Mouse (Mus musculus): ENCODE results near the gene Tmem167b.
"Not testable (repeated sequence)": the region's sequence is repeated elsewhere in the genome, so short reads cannot be mapped to it uniquely, and the experiment has no call there.

Tmem167b gene

DNA sequence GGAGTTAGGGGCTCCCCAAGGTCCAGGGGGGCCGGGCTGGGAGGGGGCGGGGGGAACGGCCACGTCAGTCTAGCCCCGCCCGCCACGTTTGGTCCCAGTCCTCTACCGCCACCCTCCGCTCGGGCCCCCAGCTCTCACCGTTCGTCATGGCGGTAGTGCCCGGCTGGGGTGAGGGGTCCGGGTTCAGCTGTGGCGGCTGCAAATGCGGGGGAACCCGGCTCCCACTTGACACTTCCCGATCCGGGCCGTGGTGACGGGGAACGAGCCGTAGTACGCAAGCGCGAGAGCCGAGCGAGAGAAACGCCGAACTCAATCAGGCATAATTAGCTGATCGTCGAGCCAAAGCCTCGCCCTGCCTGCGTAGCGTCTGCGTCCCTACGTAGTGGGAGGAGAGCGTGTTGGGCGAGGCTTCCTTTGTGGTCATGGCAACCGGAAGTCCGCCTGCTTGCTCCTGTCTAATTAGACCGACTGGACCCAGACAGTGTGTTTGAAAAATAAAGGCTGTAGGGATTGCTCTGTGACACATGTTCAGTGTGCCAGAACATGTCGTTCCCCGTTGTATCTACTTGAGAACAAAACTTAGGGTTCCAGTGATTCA, at the start of gene Tmem167b:
Tmem167b (minus strand) TSS at position 334 of the 598 bp plus-strand sequence.
- DNase-seq, result peak; percentile 98

DNA sequence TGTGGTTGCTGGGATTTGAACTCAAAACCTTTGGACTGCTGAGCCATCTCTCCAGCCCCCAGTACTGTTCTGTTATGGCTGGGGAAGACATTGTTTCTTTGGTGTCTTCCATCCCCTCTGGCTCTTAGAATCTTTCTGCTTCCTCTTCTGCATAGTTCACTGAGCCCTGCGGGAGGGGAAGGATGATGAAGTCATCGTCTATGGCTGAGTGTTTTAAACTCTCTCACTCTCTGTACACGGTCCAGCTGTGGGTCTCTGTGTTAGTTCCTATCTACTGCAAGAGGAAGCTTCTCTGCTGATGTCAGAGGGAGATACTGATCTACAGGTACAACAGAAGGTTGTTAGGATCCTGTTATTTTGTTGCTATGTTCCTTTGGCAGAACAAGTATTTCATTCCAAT, 46.6 kb upstream of the Tmem167b start:
- no peak for DNase-seq

DNA sequence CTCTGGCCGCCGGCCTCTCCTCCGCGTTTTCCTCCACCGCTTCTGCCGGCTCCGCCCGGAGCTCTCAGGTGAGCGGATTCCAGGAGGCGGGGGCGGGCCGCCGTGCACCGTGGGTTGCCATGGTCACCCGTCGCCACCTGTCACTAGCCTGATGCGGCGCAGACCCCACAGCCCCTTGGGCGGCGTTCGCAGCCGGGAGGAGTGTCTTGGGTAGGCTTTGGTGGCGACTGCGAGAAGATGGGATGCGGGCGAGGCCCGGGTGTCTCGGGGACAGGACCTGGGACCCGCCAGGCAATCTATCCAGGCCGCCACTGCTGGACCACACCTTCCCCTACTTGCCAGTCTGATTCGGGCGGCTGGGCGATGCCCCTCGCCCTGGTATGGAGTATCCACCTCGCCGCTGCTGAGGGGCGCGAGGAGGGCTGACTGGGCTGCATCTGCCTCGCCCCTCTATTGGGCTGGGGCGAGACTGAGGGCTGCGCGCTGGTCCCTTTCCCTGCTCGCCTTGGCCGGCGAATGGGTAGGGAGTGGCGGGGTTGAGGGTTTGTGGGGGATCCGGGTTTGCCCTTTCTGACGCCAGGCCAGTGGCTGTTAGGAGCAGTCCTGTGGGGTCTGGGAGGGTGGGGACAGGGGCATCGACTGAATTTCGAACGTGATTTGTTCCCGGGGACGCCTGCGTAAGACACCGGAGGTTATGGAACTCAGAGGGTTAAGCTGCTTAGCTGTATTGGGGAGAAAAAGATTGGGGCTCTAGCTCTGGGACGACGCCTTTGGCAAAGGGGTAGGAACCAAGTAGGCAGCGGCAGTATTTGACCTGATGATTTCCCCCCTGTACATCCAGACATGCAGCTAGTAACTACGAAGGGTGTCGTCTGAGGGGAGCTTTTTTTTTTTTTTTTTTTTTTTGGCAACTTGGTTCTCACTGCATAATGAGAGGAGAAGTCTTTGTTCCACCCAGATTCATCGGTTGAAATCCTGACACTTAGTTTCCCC, 29.6 kb upstream of the Tmem167b start:
- DNase-seq, result no peak

DNA sequence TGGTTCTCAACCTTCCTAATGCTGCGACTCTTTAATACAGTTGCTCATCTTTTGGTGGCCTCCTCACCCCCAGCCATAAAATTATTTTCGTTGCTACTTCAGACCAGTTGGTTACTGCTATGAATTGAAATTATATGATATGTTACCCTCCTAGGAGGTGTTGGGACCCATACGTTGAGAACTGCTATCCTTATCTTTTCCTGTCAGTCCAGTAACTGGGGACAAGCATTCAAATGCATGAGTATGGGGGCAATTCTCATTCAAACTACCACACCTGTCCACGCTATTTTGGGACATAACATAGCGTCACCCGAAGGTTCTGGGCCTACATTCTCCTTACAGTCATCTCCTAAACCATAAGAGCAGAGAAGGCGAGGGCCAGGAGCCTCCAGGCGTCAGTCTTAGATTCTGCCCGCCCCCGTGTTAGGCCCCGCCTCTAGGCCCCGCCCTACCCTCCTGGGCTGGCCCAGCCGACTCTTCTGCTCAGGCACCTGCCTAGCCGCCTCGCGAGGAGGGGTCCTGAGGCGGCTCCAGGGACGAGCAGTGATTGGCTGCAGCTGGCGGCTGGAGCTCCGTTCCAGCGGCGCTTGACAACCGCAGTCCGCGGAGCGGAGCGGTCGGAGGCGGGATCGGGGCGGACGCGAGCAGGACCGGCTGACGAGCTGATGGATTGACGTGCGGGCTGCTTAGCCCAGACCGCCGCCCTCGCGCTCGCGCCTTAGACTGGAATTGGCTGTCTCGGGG, 28.7 kb upstream of the Tmem167b start, which contains the start of gene Wdr47:
Wdr47 (plus strand) TSS at position 494 of the 744 bp plus-strand sequence.
- DNase-seq, result peak; percentile 96

DNA sequence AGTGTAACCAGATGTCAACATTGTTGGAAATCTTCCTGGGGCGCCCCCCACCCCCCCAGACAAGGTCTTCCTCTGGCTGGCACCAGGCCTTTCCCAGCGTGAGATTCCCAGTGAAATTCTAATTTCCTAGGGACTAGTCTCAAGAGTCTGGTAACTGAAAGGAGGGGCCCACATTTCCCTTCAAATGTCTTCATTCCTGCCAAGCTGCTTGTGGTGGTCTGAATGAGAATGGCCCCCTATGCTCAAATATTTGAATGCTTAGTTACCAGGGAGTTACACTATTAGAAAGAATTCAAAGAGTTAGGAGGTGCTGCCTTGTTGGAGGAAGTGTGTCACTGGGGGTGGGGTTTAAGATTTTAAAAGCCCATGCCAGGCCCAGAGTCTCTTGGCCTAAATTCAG, 26.2 kb upstream of the Tmem167b start:
- no peak for DNase-seq

DNA sequence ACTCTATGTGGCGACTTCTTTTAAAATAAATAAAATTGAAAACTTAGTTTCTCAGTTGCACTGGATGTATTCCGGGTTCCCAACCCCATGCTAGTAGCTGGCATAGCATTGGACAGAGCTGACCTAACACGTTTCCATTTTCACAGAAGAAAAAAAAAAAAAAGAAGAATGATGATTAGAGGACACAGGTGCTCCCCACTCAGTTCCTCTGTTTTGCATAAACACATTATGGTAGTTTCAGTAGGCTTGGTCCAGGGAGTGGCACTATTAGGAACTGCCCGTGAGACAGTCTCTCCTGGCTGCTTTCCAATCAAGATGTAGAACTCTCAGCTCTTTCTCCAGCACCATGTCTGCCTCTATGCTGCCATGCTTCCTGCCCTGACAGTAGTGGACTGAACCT, 22.3 kb upstream of the Tmem167b start:
- no peak for DNase-seq

DNA sequence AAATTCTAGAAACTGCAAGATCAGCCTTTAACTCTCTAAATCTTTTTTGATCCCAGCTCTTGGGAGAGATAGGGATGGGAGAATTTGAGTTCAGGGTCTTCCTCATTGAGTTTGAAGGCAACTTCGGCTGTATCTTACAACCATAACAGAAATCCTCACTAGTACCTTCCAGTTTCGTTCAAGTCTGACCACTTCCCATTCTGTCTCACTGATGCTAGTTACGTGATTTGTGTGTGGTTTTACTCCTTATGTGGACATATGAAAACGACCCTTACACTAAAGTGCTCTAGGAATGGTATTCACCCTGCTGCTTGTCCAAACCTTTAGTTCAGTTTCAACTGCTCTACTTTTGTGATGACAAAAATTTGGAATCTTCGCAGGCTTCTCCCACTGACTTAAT, 11.8 kb upstream of the Tmem167b start:
- DNase-seq, result no peak

DNA sequence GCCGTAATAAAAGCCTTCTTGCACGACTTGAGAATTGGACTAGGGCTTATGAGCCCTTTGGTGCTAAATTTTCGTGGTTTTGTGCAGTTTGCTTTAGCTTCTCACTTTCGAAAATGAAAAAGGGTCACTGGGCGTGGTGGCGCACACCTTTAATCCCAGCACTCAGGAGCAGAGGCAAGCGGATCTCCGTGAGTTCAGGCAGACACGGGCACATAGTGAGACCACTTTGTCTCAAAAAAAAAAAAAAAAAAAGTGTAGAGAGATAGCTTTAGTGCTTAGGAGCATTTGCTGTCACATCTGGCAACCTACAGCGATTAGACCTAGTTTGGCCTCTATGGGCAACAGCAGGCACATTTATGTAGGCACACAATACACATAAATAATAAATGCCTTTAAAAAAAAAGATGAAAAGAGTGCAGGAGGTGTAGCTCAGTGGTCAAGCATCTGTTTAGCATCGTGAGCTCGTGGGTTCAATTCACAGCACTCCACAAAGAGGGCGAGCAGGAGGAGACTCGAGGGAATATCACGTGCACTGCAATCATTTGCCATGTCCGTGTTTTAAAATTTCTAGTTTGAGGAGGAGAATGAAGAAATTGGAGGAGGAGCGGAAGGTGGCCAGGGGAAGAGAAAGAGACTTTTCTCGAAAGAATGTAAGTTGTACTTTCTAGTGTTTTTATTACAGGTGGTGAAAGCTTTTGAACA, 10.2 kb upstream of the Tmem167b start:
- no peak for DNase-seq

DNA sequence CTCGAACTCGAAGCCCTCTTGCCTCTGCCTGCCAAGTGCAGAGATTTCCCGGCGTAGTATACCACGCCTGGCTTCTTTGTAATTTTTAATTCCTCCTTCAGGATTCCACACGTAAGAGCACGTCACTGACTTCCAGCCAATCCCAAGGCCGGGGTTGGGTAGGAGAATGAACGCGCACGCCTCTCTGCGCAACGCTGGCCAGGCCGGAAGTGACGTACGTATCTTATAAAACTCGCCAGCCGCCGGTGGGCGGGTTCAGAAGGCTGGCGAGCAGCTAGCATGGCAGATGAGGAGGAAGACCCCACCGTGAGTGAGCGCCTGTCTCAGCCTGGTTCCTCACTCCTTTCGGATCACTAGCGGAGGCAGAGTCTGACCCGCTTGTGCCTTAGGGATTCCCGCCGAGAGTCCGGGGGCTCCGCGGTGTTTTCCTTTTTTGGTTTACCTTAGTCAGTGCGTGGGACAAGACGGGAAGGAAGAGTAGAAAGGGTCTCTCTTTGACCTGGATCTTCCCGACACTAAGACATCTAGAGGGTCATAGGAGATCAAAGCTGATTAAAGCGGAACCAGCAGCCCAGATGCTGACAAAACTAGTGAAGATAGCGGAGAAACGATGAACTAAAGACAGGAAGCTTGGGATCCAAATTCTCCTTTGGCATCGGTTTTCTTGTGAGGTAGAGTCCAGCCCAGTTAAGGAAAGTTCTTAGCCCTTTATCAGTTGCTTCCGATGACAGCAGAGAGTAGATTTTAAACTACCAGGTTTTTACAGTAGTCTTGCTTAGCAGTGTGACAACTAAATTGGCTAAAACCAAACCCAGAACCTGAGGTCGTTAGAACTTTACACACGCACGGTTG, 9.4 kb upstream of the Tmem167b start, which contains the start of gene Taf13:
Taf13 (plus strand) TSS at position 256 of the 852 bp plus-strand sequence.
- DNase-seq, result peak; percentile 98

DNA sequence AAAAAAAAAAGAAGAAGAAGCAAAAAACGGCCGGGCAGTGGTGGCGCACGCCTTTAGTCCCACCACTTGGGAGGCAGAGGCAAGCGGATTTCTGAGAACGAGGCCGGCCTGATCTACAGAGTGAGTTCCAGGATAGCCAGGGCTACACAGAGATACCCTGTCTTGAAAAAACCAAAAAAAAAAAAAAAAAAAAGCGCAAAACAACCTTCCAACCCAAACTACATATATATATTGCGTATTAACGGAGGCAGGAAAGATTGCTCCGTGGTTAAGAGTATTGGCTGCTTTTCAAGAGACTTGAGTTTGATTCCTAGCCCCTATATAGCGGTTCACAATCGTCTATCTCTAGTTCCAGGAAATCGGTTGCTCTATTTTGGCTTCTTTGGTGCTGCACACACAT, 8.5 kb upstream of the Tmem167b start:
- no peak for DNase-seq

DNA sequence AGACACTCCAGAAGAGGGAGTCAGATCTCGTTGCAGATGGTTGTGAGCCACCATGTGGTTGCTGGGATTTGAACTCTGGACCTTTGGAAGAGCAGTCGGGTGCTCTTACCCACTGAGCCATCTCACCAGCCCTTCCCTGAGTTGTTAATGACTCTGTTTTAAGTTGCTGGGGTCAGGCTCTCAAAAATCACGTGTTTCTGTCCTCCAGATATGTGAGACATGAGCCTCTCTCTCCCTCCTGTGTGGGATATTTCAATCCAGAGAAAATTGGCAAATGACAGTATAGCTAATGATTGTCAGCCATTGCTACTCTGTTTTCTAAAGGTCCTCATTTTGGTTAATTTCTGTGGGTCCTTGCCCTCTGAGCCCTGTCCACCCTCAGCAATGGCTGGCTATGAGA, 7.4 kb upstream of the Tmem167b start:
- not testable (repeated sequence) for DNase-seq

DNA sequence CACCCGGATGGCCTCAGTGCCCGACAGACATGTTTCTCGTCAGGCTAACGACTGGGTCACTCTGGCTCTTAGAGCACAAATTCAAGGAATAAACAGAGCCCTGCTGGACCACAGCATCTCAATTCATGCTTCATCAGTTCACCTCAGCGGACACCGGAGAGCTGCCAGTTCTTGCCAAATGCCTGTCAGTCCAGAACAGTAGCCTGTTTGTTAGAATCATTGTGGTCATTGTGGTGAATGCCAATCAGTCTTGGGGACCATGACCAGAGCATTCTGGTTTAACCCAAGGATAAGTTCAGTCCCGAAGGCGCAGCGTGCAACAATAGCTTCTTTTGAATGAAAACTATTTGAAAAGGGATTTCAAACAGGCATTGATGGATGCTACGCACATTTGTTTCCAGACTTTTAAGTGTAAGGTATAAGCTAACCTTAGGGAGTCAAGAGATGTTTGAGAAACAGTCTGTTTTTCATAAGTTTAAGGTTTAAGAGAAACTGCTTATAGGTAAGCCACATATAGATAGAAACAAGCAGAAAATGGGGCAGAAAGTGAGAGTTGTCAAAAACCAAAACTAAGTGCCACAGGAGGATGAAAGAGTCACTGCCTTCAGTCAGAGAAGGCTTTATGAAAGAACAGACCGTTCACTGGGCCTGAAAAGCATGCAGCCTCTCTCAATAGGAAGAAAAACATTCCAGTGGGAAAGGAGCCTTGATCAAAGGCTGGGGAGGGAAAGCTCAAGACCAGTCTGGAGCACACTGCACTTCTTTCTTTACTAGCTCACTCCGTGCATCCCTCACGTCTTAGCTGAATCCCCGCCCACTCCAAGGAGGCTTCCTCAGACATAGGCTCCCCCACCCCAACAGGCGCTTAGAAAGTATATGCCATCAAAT, 6.0 kb upstream of the Tmem167b start:
- no peak for DNase-seq

DNA sequence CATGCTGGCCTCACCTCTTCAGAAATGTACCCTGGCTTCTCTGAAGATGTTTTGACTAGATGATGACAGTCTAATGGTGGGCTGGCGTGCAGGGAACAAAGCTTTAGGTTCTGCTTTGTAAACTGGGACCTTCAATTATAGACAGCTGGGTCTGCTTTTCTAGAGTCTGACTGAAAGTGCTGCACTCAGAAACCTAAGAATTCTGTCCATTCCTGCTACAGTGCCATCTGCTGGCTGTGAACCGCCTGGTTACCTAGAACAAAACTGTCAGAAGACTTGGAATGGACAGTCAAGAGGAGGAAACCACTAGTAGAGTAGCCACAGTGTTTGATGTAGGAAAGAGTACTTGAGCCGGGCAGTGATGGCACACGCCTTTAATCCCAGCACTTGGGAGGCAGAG, 1.0 kb upstream of the Tmem167b start:
- DNase-seq, result peak; percentile 88

DNA sequence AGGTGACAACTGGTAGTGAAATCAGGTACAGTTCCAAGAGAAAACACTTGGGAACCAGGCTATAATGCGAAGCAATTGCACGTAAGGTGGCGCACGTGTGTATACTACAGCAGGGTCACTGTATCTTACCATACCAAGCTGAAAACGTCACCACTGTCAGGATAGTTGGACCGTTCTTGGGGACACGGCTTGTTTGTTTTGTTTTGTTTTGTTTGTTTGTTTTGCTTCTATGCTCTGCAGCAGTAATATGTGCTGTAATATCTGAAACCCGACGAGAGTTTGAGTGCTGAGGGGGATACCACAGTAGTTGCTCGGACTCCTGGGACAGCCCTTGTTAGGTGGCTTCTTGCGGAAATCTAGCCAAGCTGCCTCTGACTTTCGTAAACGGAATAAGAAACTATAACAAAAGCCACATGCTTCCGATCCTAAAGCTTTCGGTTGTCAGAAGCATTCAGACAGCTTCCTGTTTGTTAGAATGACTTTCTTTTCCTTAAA, 558 bp upstream of the Tmem167b start:
- DNase-seq, result no peak

DNA sequence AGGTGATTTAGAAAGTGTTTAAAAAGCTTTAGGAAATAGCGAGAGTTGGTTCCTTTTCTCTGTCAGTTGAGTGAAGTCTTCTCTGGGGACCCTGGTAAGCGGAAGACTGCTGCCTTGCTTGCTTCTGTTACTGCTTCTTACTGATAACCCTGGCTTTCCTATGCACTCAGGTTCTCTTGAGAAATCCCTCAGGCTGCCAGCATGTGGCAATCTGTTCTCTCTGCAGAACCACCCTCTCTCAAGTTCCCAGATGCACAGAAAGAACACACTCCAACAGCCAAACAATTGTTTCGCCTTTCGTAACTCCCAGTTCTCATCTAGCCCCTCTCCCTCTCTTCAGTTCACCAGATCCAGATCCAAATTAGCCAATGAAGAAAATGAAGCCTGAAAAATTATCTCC, 4.4 kb downstream of the Tmem167b start:
- DNase-seq, result no peak

DNA sequence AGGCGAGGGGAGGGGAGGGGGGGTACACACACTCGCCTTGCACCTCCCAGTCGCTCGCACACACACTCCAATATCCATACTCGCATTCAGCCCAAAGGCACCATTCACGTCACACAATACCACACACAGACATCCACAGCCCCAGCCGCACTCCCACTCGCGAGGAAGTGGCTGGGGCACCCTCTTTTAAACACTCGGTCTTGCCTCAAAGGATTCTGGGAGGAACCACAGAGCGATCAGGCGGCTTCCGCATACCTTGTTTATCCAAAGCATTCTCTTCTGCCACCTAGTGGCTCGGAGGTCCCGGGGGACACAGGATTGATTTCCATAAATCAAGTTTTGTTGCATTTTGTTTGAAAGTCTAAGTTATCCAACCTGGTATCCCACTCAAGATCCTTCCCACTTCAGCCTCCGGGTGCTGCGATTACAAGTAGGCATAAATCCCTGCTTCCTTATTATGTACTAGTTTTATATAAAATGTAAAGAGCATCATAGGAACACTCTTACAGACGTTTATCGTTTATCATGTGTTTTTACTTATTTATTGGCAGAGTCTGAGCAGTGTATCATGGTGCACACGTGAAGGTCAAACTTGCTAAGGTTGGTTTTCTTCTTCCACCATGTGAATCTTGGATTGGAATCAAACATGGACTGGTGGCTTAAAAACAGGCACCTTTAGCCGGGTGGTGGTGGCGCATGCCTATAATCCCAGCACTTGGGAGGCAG, 7.5 kb downstream of the Tmem167b start:
- peak; percentile 92 for DNase-seq

DNA sequence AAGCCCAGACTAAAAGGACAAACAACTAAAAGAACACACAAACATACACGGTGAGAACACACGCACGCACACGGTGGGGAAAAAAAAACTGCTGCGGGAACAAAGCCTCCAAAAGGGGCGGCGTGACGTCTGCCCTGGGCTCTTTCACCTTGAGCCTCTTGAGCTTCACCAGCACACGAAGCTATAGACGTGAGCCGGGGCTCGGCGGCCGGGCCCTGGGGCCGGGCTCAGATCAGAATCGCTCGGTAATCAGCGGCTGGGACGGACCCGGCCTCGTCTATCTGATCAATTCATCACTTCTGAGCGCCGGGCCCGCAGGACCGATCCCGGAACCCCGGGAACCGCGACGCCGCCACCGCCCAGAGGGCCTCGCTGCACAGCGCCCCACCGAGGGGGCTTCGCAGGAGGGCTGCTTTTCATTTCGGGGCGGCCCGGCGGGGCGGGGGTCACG, 8.1 kb downstream of the Tmem167b start:
- no peak for DNase-seq

DNA sequence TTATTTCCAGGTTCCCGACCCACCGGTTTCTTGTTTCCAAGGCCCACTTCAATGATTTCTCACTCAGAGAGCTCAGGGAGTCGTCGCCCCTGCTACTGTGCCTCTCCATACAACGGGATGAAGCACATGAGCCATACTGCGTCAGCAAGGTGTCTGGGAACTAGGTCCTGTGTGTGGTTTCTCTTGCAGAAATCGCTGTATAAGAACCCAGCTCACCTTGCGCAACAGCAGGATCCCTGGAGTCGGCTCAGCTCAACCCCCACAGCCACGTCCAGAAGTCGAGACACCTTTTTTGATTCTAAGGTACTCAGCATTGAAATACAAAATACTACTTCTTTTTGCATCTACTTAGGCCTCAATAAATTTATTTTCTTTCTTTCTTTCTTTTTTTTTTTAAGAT, 20.0 kb downstream of the Tmem167b start:
- no peak for DNase-seq

DNA sequence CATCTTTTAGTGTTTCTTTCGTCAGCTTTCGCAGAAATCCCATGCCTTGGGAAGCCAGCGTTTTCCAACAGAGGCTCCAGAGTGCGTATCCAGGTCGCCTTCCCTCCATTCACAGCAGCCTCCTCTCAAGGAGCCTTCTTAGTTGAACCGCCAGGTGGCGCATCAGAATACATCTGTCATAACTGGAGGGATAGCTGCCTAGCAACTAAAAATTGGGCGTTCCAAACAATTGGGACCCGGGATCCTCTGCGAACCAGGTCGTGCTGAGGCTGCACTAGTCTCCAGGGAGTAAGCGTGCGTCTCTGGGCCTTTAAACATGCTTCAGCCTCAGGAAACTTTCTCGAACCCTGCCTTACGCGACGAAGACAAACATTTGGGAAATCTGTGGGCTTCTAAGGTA, 25.0 kb downstream of the Tmem167b start:
- peak; percentile 86 for DNase-seq

Measured in kidney, adult 18-20 months (tissue).